Mouse (Mus musculus) embryonic facial prominence, embryonic 15.5 days (tissue): ENCODE data around the gene Gm26661. TPM values are rescaled to one million over a fixed set of nuclear protein-coding genes. Genes with fewer than 3 reads are reported as not detected.

Experiments
- ATAC-seq: fragments of 200-750 bp; cut with Nextera tagmentation; 2 replicates; pipeline ENCODE4 v1.8.0; 2017; ENCODE audit warnings: low read depth, moderate TSS enrichment; ENCODE audit not compliant: insufficient number of reproducible peaks, low FRiP score, low TSS enrichment
- H3K27ac ChIP-seq: fragments of 300-500 bp; sonication (generic); replicated peaks from 2 replicates; pipeline ENCODE4 v1.5.1; 2015; ENCODE audit warnings: mild to moderate bottlenecking, inconsistent platforms
- H3K27me3 ChIP-seq: fragments of 300-500 bp; sonication (generic); 2 replicates; pipeline ENCODE4 v1.6.1; 2015; ENCODE audit warnings: inconsistent platforms
- H3K36me3 ChIP-seq: fragments of 300-500 bp; sonication (generic); 2 replicates; pipeline ENCODE4 v1.6.1; 2015; ENCODE audit warnings: mild to moderate bottlenecking, inconsistent platforms
- H3K4me1 ChIP-seq: fragments of 300-500 bp; sonication (generic); 2 replicates; pipeline ENCODE4 v1.6.1; 2015; ENCODE audit warnings: inconsistent platforms
- H3K4me2 ChIP-seq: fragments of 300-500 bp; sonication (generic); replicated peaks from 2 replicates; pipeline ENCODE4 v1.6.1; 2015; ENCODE audit warnings: mild to moderate bottlenecking, inconsistent platforms
- H3K4me3 ChIP-seq: fragments of 300-500 bp; sonication (generic); replicated peaks from 2 replicates; pipeline ENCODE4 v1.5.1; 2015; ENCODE audit warnings: mild to moderate bottlenecking, inconsistent platforms
- H3K9ac ChIP-seq: fragments of 300-500 bp; sonication (generic); 2 replicates; pipeline ENCODE4 v1.6.1; 2015; ENCODE audit warnings: inconsistent platforms
- H3K9me3 ChIP-seq: fragments of 300-500 bp; sonication (generic); replicated peaks from 2 replicates; pipeline ENCODE4 v1.6.1; 2016; ENCODE audit warnings: inconsistent platforms
- WGBS: fragments of 180-500 bp; shearing (Covaris S2); methylation state at CpG from one replicate; pipeline ENCODE4 v1.1.7; 2015; 5-methylcytosine and 5-hydroxymethylcytosine counted together
- polyA plus RNA-seq: library from polyadenylated mRNA; unstranded; fragments of >200 nt; fragmentation: Nextera tagmentation; extraction: Ambion mirVana; gene quantifications from 2 replicates; pipeline ENCODE4 v1.2.1, GENCODE M21; 2015

Gm26661 gene
- not detected in 2 replicates for polyA plus RNA-seq

DNA sequence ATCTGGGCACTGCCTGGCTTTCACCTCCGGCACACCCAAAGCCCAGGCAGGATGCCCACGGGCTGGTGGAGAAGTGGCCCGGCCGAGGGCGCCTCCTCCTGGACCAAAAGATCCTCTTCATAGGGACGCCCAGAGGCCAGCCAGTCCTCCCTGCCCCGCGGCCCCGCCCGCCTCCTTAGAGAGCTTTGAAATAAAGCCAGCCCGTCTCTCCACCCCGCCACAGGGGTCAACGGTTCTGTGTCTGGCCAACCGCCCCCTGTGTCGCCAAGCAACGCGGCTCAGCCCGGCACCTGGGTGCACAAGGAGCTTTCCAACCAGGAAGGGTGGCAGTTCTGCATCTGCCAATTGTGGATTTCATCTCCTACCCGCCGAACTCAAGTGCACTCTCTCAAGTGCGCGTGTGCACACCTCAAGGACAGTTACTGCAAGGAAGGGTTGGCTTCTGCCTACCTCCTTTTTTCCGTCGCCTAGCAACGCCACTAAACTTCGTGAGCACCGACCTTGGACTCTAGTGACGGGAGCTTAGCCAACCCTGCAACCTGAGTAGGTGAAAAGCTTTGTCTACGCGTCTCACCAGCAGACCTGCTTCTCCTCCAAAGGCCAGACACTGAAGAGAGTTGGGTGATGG lies at the start of gene Gm26661:
TSS of gene Gm26661 (plus strand) at position 56 of the 628 bp plus-strand sequence.
- H3K36me3 ChIP-seq, result no peaks in the 10 kb centered on the region
- peaks cover 12% of the 10 kb centered on the region for H3K4me1 ChIP-seq
- peak; percentile 74 for ATAC-seq
- H3K27me3 ChIP-seq, result peaks cover 9% of the 10 kb centered on the region; the same call in 1 of the 2 replicates
- WGBS, result 2% methylated on average over 30 of the region's 30 CpGs
- H3K4me2 ChIP-seq, result peak within 1 kb of the TSS; percentile 67
- no peaks in the 10 kb centered on the region for H3K9me3 ChIP-seq
- H3K4me3 ChIP-seq, result peak within 1 kb of the TSS; percentile 33
- no peak within 1 kb of the TSS for H3K9ac ChIP-seq
- H3K27ac ChIP-seq, result no peak within 1 kb of the TSS

DNA sequence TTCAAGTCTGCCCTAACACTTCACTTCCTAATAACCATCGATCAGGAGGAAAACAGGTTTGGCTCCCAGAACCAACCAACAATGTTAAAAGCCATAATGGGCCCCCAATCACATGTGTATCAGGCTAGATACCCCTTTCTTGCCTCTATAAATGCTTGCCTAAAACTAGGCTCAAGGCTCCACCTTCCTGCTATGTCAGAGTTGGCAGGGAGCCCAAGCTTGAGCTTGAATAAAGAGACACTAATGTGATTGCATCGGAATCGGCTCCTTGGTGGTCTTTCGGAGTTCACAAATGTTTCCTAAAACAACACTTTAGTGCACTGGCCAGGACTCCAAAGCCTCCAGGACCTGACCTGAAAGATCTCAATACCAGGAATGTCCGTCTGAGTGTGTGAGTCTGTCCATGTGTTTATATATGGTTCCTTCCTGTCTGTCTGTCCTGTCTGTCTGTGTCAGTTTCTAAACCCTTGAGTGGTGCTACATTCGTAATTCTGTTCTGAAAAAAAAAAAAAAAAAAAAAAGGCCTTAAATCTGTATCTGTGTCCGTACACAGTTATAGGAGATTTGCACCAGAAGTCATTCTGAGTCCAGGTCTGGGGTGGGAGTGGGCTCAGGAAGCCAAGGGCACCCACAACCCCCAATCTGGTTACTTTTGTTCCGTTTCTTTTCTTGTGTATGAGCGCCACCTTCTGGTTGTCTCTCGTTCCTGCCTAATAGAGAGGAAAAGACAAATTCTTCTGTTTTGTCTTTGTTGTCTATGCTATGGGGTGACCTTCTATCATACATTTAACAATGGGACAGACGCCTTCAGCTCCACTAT lies 42.2 kb upstream of the Gm26661 start:
- no peak overlapping the region for H3K9ac ChIP-seq
- H3K9me3 ChIP-seq, result no peaks in the 10 kb centered on the region
- H3K36me3 ChIP-seq, result no peaks in the 10 kb centered on the region
- 0 out of 2 replicates have a peak, but pooled peaks cover 3% of the 10 kb centered on the region for H3K4me1 ChIP-seq
- no peak overlapping the region for H3K4me3 ChIP-seq
- no peak for ATAC-seq
- H3K27me3 ChIP-seq, result no peaks in the 10 kb centered on the region
- WGBS, result 27% methylated on average over 11 of the region's 11 CpGs
- peak overlapping the region; percentile 39 for H3K4me2 ChIP-seq
- H3K27ac ChIP-seq, result no peak overlapping the region

GRCm38 (mm10) chr14:7749764-7750089 lies 41.7 kb upstream of the Gm26661 start:
- no peak overlapping the region for H3K27ac ChIP-seq
- H3K9me3 ChIP-seq, result no peaks in the 10 kb centered on the region
- peak overlapping the region; percentile 39 for H3K4me2 ChIP-seq
- ATAC-seq, result no peak
- WGBS, result 11% methylated on average over 4 of the region's 4 CpGs
- H3K9ac ChIP-seq, result no peak overlapping the region
- H3K4me3 ChIP-seq, result no peak overlapping the region
- H3K4me1 ChIP-seq, result 0 out of 2 replicates have a peak, but pooled peaks cover 3% of the 10 kb centered on the region
- H3K27me3 ChIP-seq, result no peaks in the 10 kb centered on the region
- no peaks in the 10 kb centered on the region for H3K36me3 ChIP-seq

DNA sequence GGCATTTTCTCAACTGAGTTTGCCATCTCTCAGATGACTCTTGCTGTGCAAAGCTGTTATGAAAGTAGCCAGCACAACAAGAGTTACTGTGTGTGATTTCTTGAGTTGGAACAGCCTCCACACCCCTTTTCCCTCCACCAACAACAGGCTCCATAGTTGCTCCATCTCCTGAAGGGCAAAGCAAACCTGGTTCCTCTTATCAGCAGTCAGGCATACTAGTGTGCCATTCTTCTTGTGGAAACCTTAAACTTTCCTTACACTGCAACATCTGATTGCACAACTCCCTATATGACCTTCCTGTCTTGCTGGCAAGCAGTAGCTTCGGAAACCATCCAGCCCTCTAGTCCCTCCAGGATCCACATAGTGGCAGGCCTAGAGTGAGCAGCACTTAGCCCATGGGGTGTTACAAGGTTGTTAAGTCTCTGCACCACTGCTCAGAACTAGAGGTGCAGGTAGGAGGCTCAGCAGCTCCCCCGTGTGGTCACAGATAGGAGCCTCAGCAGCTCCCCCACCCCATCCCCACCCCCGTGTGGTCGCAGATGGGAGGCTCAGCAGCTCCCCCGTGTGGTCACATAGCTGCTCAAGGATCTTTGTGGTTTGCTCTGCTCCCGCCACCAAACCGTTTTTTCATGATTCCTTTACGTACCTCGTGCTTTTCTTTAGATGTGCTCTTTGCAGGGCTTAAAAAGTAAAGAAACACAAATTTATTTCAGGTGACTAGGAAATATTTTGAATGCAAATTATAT lies 25.6 kb upstream of the Gm26661 start:
- H3K9ac ChIP-seq, result no peak overlapping the region
- H3K36me3 ChIP-seq, result no peaks in the 10 kb centered on the region
- H3K9me3 ChIP-seq, result no peaks in the 10 kb centered on the region
- H3K4me1 ChIP-seq, result no peaks in the 10 kb centered on the region
- peak; percentile 73 for ATAC-seq
- H3K27ac ChIP-seq, result no peak overlapping the region
- H3K4me2 ChIP-seq, result no peak overlapping the region
- 9% methylated on average over 9 of the region's 9 CpGs for WGBS
- H3K27me3 ChIP-seq, result no peaks in the 10 kb centered on the region
- H3K4me3 ChIP-seq, result no peak overlapping the region

- H3K36me3 ChIP-seq, result no peaks in the 10 kb centered on the region
- peak; percentile 70 for ATAC-seq
- no peaks in the 10 kb centered on the region for H3K4me1 ChIP-seq
- no peaks in the 10 kb centered on the region for H3K27me3 ChIP-seq
- H3K9ac ChIP-seq, result peak overlapping the region; percentile 26
- peak overlapping the region; percentile 50 for H3K4me3 ChIP-seq
- WGBS, result 32% methylated on average over 24 of the region's 24 CpGs
- H3K9me3 ChIP-seq, result no peaks in the 10 kb centered on the region
- H3K4me2 ChIP-seq, result peak overlapping the region; percentile 48
- H3K27ac ChIP-seq, result peak overlapping the region; percentile 40; the same call in 1 of the 2 replicates
Measured at GRCm38 (mm10) chr14:7773714-7774389, 17.5 kb upstream of the Gm26661 start.

DNA sequence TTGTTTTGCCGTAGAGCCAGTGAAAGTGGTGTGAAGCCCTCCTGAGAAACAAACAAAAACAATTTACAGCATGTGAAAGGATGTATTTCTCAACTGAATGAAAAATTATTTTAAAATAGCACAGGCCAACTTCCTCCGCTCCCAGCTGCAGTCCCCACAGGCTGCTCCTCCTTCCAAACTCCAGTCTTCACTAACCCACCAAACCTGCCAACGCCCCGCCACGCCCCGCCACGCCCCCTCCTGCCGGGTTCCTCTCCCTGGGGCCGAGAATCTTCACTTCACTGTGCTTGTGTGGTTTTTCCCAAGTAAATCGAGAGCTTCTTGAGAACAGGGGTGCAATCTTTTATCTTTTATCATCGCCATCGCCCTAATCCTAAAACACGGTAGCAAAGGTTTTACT lies 5.3 kb upstream of the Gm26661 start:
- Histone ChIP-seq H3K36me3 (no peaks in the 10 kb centered on the region), H3K9ac (no peak overlapping the region), H3K4me2 (no peak overlapping the region), H3K27me3 (no peaks in the 10 kb centered on the region), H3K27ac (no peak overlapping the region), H3K4me1 (peaks cover 2% of the 10 kb centered on the region; the same call in 1 of the 2 replicates), H3K4me3 (no peak overlapping the region), H3K9me3 (no peaks in the 10 kb centered on the region)
- no peak for ATAC-seq
- 32% methylated on average over 13 of the region's 13 CpGs for WGBS

GRCm38 (mm10) chr14:7789266-7790030 lies 1.9 kb upstream of the Gm26661 start:
- Histone ChIP-seq H3K9me3 (no peaks in the 10 kb centered on the region), H3K27me3 (peaks cover 9% of the 10 kb centered on the region; the same call in 1 of the 2 replicates), H3K36me3 (no peaks in the 10 kb centered on the region), H3K9ac (no peak overlapping the region), H3K4me2 (no peak overlapping the region), H3K4me1 (peaks cover 12% of the 10 kb centered on the region), H3K27ac (no peak overlapping the region), H3K4me3 (no peak overlapping the region)
- ATAC-seq, result no peak
- WGBS, result 71% methylated on average over 7 of the region's 7 CpGs

GRCm38 (mm10) chr14:7791061-7791531 lies 291 bp upstream of the Gm26661 start:
- H3K36me3 ChIP-seq, result no peaks in the 10 kb centered on the region
- peaks cover 9% of the 10 kb centered on the region; the same call in 1 of the 2 replicates for H3K27me3 ChIP-seq
- no peaks in the 10 kb centered on the region for H3K9me3 ChIP-seq
- ATAC-seq, result no peak
- H3K9ac ChIP-seq, result no peak overlapping the region
- H3K27ac ChIP-seq, result no peak overlapping the region
- 11% methylated on average over 19 of the region's 19 CpGs for WGBS
- H3K4me2 ChIP-seq, result peak overlapping the region; percentile 67
- H3K4me3 ChIP-seq, result peak overlapping the region; percentile 33
- H3K4me1 ChIP-seq, result peaks cover 12% of the 10 kb centered on the region

DNA sequence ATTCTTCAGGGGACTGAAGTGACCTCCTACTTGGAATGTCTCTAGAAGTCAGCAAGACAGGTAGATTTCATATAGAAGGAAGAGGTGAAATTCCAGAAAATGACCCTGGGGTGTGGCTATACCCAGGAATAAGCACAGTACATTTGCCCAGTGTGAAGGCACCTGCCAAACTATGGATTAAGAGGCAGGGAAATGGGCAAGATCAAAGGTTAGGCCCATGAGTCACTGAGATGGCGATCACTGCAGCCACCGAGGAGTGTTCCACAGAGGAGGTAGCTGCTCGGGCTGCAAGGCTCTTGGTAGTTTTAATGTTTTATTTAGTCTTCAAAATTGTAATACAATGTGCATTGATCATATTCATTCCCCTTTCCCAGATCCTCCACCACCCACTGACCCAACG lies 4.6 kb downstream of the Gm26661 start:
- Histone ChIP-seq H3K9me3 (no peaks in the 10 kb centered on the region), H3K27me3 (peaks cover 9% of the 10 kb centered on the region; the same call in 1 of the 2 replicates)
- WGBS, result 87% methylated on average over 4 of the region's 4 CpGs

DNA sequence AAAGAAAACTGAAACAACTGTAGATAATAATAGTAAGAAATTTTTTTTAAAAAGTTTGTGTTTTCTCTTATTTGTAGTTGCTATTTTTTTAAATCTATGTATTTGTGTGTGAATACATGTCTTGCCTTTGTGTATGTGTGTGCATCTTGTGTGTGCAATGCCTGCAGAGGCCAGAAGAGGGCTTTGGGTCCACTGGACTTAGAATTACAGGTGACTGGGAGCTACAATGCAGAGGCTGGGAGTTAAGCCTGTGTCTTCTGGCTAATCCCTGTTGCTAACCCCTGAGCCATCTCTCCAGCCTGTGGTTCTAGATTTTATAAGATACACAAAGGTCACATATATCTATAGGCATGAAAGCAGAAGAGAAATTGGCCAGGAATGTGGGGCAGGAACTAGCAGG lies 9.2 kb downstream of the Gm26661 start:
- no peak overlapping the region for H3K4me2 ChIP-seq
- H3K27ac ChIP-seq, result no peak overlapping the region
- no peaks in the 10 kb centered on the region for H3K4me1 ChIP-seq
- no peak overlapping the region for H3K9ac ChIP-seq
- ATAC-seq, result no peak
- no peaks in the 10 kb centered on the region for H3K36me3 ChIP-seq
- H3K27me3 ChIP-seq, result no peaks in the 10 kb centered on the region
- H3K4me3 ChIP-seq, result no peak overlapping the region
- no peaks in the 10 kb centered on the region for H3K9me3 ChIP-seq

More for the DNA sequence above, 4.6 kb downstream of the Gm26661 start:
- no peaks in the 10 kb centered on the region for H3K36me3 ChIP-seq
- no peak overlapping the region for H3K27ac ChIP-seq
- H3K4me2 ChIP-seq, result no peak overlapping the region
- peaks cover 11% of the 10 kb centered on the region for H3K4me1 ChIP-seq
- H3K9ac ChIP-seq, result no peak overlapping the region
- no peak for ATAC-seq
- H3K4me3 ChIP-seq, result no peak overlapping the region
